Mouse (Mus musculus): ENCODE measurements around the gene Zfp69. TPM values are rescaled to one million over a fixed set of nuclear protein-coding genes. Genes with fewer than 3 reads are reported as not detected.

The Zfp69 gene
- polyA plus RNA-seq, 1 experiment: 2.9 TPM

DNA sequence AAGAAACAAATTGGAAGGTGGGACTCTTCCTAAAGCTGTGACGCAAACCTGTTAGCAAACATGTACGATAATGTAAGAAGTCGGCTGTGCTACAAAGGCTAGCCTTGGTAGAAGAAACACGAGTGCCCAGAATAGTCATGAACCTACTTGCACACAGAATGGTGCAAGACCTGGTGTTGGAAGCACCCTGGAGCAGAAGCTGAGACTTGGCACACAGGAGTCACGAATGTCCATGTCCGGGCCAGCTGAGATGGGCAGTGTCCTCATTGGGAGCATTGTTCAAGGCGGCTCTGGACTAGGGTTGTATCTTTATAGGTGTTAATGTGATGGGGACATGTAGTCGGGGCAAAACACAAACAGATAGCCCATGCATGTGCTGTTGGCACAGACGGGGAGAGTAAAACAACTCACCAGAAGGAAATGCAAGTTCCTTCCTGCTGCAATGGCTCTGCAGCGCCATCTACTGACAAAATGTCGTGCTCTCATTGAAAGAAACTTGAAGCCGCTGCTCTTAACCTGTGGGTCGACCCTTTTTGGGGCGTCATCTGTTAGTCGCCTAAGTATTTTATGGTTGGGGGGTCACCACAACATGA is 41.8 kb downstream of the Zfp69 start:
- H3K27me3 ChIP-seq (ENCODE audit: control insufficient read depth, insufficient read depth, low read length, poor library complexity, severe bottlenecking): no peaks in the 10 kb centered on the region
- no peaks in the 10 kb centered on the region for H3K4me1 ChIP-seq (ENCODE audit: control insufficient read depth, insufficient read depth, low read length)
- H3K9ac ChIP-seq (ENCODE audit: low read depth, poor library complexity, severe bottlenecking): no peak overlapping the region
- no peak for TF ChIP-seq EP300 (IDR thresholded peaks at IDR 0.05; ENCODE audit: insufficient read depth, low read depth, low read length)
- TF ChIP-seq POLR2A (IDR thresholded peaks at IDR 0.05; ENCODE audit: insufficient read depth, low read length): no peak
- TF ChIP-seq CTCF (IDR thresholded peaks at IDR 0.05; ENCODE audit: low read depth, low read length): peak; percentile 74
- no peak overlapping the region for H3K4me3 ChIP-seq (ENCODE audit: low read depth, low read length)
- H3K27ac ChIP-seq (ENCODE audit: insufficient read depth, low read length): no peak overlapping the region
- no peaks in the 10 kb centered on the region for H3K9me3 ChIP-seq (replicated peaks; ENCODE audit: control insufficient read depth, insufficient read depth, low read length, poor library complexity, severe bottlenecking)
- no peaks in the 10 kb centered on the region for H3K36me3 ChIP-seq (ENCODE audit: control insufficient read depth, insufficient read depth, low read length, poor library complexity, severe bottlenecking)

DNA sequence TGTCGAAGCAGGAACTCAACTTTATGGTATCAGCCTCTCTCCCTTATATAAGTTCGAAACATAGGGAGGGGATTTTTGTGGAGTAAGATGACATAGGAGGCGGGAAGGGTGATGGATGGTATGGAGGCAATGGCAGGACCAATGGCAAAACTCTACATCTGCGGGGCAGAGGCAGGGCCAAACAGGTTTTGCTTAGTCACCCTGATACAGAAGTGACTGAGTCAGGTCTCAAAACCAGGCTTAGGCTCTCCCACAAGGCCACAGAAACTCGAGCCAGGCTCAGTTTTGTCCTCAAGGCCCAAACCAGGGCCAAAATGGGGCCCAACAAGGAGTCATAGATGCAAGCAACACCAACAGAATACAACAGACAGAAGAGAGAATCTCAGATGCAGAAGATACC is 45.9 kb downstream of the Zfp69 start:
- Histone ChIP-seq H3K4me3 (ENCODE audit: low read depth, low read length) (no peak overlapping the region), H3K4me1 (ENCODE audit: control insufficient read depth, insufficient read depth, low read length) (no peaks in the 10 kb centered on the region), H3K36me3 (ENCODE audit: control insufficient read depth, insufficient read depth, low read length, poor library complexity, severe bottlenecking) (no peaks in the 10 kb centered on the region), H3K9me3 (replicated peaks; ENCODE audit: control insufficient read depth, insufficient read depth, low read length, poor library complexity, severe bottlenecking) (no peaks in the 10 kb centered on the region), H3K9ac (ENCODE audit: low read depth, poor library complexity, severe bottlenecking) (no peak overlapping the region), H3K27ac (ENCODE audit: insufficient read depth, low read length) (no peak overlapping the region), H3K27me3 (ENCODE audit: control insufficient read depth, insufficient read depth, low read length, poor library complexity, severe bottlenecking) (no peaks in the 10 kb centered on the region)
- TF ChIP-seq EP300 (IDR thresholded peaks at IDR 0.05; ENCODE audit: insufficient read depth, low read depth, low read length) (no peak), CTCF (IDR thresholded peaks at IDR 0.05; ENCODE audit: low read depth, low read length) (no peak), POLR2A (IDR thresholded peaks at IDR 0.05; ENCODE audit: insufficient read depth, low read length) (no peak)

DNA sequence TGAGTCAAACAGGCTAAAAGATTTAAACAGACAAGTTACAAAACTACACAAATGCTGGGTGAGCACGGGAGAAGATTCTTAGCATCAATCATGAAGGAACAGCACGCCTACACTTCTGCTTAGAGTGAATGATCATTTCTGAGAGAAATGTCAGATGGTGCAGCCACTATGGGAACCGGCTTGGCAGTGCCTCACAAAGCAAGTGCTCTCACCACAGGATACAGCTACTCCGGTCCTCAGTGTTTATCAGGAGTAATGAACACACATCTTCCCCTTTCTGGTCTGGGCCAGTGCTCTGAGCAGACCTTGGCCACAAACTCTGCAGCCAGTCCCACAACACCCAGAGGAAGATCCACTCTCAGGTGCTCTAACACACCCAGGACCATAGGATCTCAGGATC is 47.0 kb downstream of the Zfp69 start:
- Histone ChIP-seq H3K27ac (ENCODE audit: insufficient read depth, low read length) (no peak overlapping the region), H3K27me3 (ENCODE audit: control insufficient read depth, insufficient read depth, low read length, poor library complexity, severe bottlenecking) (no peaks in the 10 kb centered on the region), H3K4me1 (ENCODE audit: control insufficient read depth, insufficient read depth, low read length) (no peaks in the 10 kb centered on the region), H3K9me3 (replicated peaks; ENCODE audit: control insufficient read depth, insufficient read depth, low read length, poor library complexity, severe bottlenecking) (no peaks in the 10 kb centered on the region), H3K4me3 (ENCODE audit: low read depth, low read length) (no peak overlapping the region), H3K9ac (ENCODE audit: low read depth, poor library complexity, severe bottlenecking) (no peak overlapping the region), H3K36me3 (ENCODE audit: control insufficient read depth, insufficient read depth, low read length, poor library complexity, severe bottlenecking) (no peaks in the 10 kb centered on the region)
- TF ChIP-seq EP300 (IDR thresholded peaks at IDR 0.05; ENCODE audit: insufficient read depth, low read depth, low read length) (no peak), CTCF (IDR thresholded peaks at IDR 0.05; ENCODE audit: low read depth, low read length) (no peak), POLR2A (IDR thresholded peaks at IDR 0.05; ENCODE audit: insufficient read depth, low read length) (no peak)

DNA sequence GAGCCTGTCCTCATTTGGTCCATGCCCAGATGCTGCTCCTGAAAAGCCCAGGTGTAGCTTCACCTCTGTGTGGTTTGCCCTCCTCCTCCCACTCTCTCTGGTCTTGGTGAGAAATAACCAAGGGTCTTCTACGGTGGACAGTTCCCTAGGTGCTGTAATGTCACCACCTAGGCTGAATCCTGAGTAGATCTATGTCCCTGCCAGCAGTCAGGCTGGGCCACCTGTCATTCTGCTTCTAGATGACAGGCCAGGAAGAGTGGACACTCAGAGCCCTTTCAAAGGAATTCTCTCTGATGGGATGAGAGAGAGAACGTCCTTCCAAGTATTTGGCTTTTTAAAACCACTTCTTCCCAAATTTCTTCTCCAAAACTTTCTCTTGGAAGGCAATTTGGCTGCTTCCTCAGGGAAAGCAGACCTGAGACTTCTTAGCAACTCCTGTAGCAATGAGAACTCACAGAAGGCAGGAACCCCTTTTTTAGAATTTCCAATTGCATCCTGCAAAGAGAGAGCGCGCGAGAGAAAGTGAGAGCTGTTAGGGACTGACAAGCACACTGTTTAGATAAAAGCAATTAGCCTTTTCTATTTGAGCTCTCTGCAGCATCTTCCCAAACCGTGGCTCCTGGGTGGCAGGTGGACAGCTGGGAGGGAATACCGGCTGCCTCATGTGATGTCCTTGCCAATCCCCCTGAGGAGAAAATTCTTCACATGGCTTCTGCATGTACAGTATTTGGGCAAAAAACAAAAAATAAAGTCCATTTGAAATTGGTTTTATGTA is 55.5 kb downstream of the Zfp69 start:
- no peak overlapping the region for H3K9ac ChIP-seq (ENCODE audit: low read depth, poor library complexity, severe bottlenecking)
- H3K36me3 ChIP-seq (ENCODE audit: control insufficient read depth, insufficient read depth, low read length, poor library complexity, severe bottlenecking): no peaks in the 10 kb centered on the region

DNA sequence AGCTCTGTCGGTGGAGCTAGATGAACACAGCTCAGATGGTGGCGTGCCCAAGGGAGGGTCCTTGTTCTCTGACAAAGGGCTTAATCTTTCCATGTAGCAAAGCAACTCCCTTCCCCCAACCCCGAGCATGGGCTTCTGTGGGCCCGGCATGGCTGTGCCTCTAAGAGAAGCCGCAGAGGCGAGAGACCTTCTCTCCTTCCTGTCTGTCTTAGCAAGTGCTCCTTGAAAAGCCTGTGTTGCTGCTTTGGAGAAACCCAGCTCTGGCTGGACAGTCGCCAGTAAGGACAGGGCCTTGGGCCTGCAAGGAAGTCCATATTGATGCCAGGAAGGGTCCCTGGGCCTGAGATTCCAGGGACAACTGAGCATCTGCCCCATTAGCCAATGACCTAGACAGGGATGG is 56.3 kb downstream of the Zfp69 start:
- TF ChIP-seq POLR2A (IDR thresholded peaks at IDR 0.05; ENCODE audit: insufficient read depth, low read length) (no peak), EP300 (IDR thresholded peaks at IDR 0.05; ENCODE audit: insufficient read depth, low read depth, low read length) (no peak), CTCF (IDR thresholded peaks at IDR 0.05; ENCODE audit: low read depth, low read length) (no peak)
- Histone ChIP-seq H3K4me3 (ENCODE audit: low read depth, low read length) (no peak overlapping the region), H3K4me1 (ENCODE audit: control insufficient read depth, insufficient read depth, low read length) (no peaks in the 10 kb centered on the region), H3K36me3 (ENCODE audit: control insufficient read depth, insufficient read depth, low read length, poor library complexity, severe bottlenecking) (no peaks in the 10 kb centered on the region), H3K9me3 (replicated peaks; ENCODE audit: control insufficient read depth, insufficient read depth, low read length, poor library complexity, severe bottlenecking) (no peaks in the 10 kb centered on the region), H3K9ac (ENCODE audit: low read depth, poor library complexity, severe bottlenecking) (no peak overlapping the region), H3K27me3 (ENCODE audit: control insufficient read depth, insufficient read depth, low read length, poor library complexity, severe bottlenecking) (no peaks in the 10 kb centered on the region), H3K27ac (ENCODE audit: insufficient read depth, low read length) (no peak overlapping the region)

More for the DNA sequence above, 55.5 kb downstream of the Zfp69 start:
- H3K9me3 ChIP-seq (replicated peaks; ENCODE audit: control insufficient read depth, insufficient read depth, low read length, poor library complexity, severe bottlenecking): no peaks in the 10 kb centered on the region
- H3K4me3 ChIP-seq (ENCODE audit: low read depth, low read length): no peak overlapping the region
- no peaks in the 10 kb centered on the region for H3K4me1 ChIP-seq (ENCODE audit: control insufficient read depth, insufficient read depth, low read length)
- no peak for TF ChIP-seq POLR2A (IDR thresholded peaks at IDR 0.05; ENCODE audit: insufficient read depth, low read length)
- TF ChIP-seq EP300 (IDR thresholded peaks at IDR 0.05; ENCODE audit: insufficient read depth, low read depth, low read length): no peak
- TF ChIP-seq CTCF (IDR thresholded peaks at IDR 0.05; ENCODE audit: low read depth, low read length): no peak
- no peaks in the 10 kb centered on the region for H3K27me3 ChIP-seq (ENCODE audit: control insufficient read depth, insufficient read depth, low read length, poor library complexity, severe bottlenecking)
- H3K27ac ChIP-seq (ENCODE audit: insufficient read depth, low read length): no peak overlapping the region

DNA sequence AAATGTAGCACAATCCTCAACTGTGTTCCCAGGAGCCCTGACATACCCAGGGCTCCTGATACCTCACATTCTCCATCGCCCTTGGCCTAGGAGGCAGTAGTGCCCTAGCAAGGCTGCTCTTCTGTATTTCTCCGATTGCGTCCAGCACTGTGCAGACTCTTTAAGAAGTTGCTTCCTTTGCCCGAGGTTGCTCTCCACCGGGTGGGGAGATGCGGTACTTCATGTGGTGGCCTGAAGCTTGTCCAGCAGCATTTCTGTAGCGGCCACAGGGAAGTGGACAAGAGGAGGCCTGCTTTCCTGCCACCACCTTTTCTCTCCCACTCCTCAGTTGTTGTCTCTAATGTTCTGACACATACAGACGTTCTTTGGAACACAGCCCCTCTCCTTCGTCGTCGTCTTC is 56.9 kb downstream of the Zfp69 start:
- Histone ChIP-seq H3K36me3 (ENCODE audit: control insufficient read depth, insufficient read depth, low read length, poor library complexity, severe bottlenecking) (no peaks in the 10 kb centered on the region), H3K4me1 (ENCODE audit: control insufficient read depth, insufficient read depth, low read length) (no peaks in the 10 kb centered on the region), H3K9me3 (replicated peaks; ENCODE audit: control insufficient read depth, insufficient read depth, low read length, poor library complexity, severe bottlenecking) (no peaks in the 10 kb centered on the region), H3K27me3 (ENCODE audit: control insufficient read depth, insufficient read depth, low read length, poor library complexity, severe bottlenecking) (no peaks in the 10 kb centered on the region), H3K27ac (ENCODE audit: insufficient read depth, low read length) (no peak overlapping the region), H3K9ac (ENCODE audit: low read depth, poor library complexity, severe bottlenecking) (no peak overlapping the region), H3K4me3 (ENCODE audit: low read depth, low read length) (no peak overlapping the region)
- TF ChIP-seq EP300 (IDR thresholded peaks at IDR 0.05; ENCODE audit: insufficient read depth, low read depth, low read length) (no peak), POLR2A (IDR thresholded peaks at IDR 0.05; ENCODE audit: insufficient read depth, low read length) (no peak), CTCF (IDR thresholded peaks at IDR 0.05; ENCODE audit: low read depth, low read length) (no peak)

Data from ES-Bruce4 (cell line).